Mouse (Mus musculus) MEL-GATA-1-ER (cell line): ENCODE data around the gene Hps4.

Source experiments
- DNase-seq: peaks from one replicate; pipeline ENCODE4 v3.0.0-alpha.2; 2012; ENCODE audit warnings: low read depth; ENCODE audit errors: extremely low read depth

The Hps4 gene

DNA sequence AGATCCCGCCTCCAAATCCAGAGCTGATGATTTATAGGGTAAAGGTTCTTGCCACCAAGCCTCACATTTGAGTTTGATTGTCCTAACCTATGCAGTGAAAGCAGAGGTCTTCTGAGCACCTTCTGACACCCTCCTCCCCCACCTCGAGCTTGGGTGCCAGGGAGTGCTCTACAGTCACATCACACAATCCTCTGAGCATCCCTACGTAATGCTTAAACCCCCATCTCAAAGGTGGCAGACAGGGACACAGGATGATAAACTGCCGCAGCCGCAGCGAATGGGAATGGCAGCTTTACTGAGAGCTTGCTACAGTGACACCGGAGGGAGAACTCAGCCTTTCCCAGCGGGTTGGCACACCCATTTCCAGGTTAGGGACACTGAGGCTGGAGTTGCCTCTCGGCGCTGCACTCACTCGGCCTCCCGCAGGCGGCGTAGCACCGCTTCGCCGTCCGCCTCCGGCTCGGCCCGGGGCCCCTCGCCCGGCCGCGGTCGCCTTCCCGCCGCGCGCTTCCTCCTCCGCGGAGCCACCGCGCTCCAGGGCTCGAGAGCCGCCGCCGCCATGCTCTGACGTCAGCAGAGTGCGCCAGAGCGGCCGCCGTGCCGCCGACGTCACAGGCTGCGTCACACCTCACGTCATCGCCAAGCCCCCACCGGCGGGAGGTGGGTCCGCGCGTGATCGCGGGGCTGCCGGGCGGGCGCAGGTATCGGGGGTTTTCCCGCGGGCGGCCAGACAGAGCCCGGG, at the start of gene Hps4, which contains the start of gene Srrd:
Gene Hps4, plus strand, starts transcription at position 621 of the 742 bp plus-strand sequence.
Gene Srrd, minus strand, starts transcription at position 578 of the 742 bp plus-strand sequence.
- DNase-seq: no peak

DNA sequence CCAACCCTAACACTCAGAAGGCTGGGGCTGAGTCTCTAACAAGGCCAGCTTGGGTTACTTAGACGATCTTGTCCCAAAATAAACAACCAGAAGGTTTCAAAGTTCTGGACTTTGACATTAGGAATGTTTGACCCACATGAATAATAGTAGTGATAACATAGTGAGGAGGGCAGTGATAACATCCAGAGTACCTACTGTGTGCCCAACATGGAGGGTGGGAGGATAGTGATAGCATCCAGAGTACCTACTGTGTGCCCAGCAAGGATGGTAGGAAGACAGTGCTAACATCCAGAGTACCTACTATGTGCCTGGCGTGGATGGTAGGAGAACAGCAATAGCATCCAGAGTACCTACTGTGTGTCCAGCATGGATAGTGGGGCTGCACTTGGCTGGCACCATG, 49.1 kb upstream of the Hps4 start:
- DNase-seq: no peak

DNA sequence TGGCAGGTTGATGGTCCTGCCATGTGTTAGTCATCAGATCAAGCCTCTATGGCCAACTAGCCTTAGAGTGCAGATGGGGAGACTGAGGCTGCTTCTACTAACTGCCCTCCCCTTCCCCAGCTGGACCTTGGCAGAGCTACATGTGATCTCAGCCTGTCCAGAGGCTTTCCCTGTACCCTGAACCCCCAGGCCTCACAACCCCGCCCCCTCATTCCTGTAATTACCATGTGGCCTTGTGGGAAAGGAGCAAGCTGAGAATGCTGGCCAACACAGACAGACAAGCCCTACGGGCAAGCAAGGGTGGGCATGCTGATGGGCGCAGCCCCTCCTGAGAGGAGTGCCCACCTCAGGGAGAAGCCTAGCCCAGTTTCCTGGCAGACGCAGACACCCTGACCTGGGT, 48.2 kb upstream of the Hps4 start:
- DNase-seq: no peak

DNA sequence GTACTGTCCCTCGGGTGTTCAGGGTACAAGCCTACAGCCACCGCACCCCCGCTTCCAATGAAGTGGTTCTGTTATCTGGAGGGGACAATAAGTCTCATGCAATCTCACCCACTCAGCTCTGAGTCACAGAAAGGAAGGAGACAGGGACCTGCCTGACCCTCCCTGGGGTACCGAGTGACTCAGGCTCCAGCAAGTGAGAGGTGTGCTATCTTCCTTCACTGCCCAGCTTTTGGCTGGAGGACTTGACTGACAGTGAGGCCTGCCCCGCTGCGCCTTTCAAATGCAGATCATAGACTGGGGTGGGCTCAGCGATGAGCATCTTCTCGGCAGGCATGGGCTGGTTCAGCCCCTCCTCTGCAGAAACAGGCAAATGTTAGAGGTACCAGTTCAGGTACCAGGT, 47.7 kb upstream of the Hps4 start:
- no peak for DNase-seq

DNA sequence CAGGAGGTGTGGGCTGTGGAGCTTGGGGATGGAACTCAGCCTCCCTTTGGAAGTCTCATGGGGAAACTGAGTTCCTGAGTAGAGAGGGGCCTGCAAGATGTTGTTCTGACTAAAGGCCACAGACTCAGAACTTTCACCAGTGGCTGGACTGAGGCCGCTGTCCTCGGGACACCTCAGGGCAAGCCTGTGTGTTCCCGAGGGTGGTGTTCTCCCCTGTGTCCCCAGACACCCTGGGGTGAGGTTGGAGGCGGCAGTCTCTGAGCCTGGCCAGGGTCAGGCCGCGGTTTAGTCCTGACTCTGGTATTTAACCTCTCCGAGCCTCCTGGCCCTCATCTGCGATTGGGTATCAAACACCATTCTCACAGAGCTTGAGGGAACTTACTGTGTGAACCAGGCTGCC, 47.3 kb upstream of the Hps4 start:
- no peak for DNase-seq

DNA sequence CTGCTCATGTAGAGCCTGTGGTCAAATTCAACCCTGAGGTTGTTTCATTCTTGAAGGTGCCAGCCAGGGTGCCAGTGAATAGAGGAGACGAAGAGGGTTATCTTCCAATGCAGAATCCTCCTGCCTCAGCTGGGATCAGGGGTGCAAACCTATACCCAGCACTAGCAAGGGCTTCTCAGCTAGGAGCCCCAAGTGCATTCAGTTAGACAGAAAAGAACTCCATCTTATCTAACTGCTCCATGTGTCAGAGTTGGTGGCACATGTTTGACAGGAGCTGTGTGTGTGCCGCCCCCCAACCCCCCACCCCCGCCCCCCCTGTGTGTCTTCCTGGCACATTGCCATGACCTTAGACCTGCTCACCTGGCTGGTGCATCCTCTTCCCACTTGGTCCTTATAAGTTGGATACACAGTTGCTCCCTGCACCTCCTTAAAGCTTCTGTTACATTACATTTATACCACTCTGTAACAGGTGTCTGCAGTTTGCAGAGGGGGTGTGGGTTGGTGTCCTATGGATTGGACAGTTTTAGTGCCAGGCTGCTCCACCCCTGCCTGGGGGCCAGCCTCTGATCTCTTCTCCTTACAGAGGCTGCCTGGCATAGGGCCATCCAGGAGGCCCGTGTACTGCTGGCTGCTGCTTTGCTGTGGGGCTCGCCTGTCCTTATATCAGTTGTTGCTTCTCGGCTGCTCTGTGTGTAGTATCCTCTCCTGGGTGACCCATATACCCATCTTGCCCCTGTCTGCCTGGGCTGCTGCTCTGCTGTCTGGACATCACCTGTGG, 46.3 kb upstream of the Hps4 start:
- DNase-seq: peak; percentile 29

DNA sequence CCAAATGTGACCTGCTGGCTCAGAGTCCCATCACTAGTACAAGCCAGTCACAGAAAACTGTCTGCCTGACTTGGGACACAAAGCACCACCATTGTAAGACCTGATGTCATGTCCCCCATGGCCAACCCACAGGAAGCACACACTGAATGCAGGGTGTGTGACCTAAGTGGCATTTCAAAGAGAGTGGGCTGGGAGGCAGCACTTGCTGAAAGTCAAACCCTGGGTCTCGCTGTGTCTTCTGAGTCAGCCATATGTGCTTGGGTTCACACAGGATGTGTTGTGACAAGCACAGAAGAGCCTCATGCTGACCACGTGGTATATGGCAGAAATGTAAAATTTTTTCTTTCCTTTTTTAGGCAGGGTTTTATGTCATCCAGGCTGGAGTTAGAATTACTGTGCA, 45.6 kb upstream of the Hps4 start:
- no peak for DNase-seq

DNA sequence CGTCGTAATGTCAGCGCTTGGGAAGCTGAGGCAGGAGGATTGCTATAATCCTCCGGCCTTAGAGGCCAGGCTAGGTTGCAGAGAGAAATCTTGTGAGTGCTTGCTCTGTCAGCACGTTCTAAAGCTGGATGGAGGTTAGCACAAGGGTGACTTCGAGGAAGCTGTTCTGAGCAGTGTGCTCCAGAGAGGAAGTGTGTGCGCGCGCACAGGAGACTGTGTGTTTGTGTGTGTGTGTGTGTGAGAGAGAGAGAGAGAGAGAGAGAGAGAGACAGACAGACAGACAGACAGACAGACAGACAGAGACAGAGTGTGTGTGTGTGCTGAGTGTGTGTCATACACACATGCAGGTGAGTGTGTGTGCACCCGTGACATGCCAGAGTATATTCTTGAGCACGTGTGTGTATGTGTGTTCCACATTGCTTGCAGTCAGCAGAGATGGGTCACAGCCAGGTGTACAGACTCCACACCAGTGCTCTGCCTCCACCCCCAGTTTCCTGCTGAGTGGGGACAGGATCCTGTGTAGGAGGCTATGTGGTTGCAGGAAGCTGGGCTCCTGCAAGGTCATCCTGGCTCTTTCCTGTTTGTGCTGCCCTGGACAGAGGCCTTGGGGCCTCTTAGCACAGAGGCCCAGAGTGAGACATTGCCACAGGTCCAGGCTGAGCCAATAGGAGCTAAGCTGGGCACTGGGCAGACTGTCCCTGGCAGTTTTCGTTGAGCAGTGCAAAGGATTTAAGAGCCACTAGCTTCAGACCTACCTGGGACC, 44.5 kb upstream of the Hps4 start:
- no peak for DNase-seq

DNA sequence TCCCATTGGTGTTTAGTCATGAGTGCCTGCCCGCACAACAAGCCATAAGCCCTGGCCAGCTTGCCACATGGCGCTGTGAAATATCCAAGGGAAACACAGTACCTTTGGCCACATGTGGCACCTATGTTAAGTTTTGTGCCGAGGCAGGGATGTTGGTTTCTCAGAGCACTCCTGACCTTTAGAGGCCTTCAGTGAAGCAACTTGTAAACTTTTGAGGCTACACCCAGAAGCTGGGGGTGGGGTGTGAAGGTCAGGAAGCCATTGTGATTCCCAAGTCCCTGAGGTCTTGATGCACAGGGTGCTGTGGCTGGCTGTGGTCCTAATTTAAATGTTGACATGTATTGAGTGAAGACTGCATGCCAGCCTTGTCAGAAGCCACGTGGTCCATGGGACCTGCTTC, 43.5 kb upstream of the Hps4 start:
- no peak for DNase-seq

DNA sequence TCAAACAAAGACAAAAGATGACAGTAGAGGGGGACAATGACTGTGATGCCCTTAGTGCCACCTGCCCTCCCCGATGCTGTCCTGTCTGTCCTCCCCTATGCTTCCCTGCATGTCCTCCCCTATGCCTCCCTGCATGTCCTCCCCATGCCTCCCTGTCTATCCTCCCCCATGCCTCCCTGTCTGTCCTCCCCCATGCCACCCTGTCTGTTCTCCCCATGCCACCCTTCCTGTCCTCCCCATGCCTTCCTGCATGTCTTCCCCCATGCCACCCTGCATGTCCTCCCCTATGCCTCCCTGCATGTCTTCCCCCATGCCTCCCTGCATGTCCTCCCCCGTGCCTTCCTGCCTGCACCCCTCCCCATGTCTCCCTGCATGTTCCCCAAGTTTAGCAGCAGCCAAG, 42.8 kb upstream of the Hps4 start:
- DNase-seq: no peak

DNA sequence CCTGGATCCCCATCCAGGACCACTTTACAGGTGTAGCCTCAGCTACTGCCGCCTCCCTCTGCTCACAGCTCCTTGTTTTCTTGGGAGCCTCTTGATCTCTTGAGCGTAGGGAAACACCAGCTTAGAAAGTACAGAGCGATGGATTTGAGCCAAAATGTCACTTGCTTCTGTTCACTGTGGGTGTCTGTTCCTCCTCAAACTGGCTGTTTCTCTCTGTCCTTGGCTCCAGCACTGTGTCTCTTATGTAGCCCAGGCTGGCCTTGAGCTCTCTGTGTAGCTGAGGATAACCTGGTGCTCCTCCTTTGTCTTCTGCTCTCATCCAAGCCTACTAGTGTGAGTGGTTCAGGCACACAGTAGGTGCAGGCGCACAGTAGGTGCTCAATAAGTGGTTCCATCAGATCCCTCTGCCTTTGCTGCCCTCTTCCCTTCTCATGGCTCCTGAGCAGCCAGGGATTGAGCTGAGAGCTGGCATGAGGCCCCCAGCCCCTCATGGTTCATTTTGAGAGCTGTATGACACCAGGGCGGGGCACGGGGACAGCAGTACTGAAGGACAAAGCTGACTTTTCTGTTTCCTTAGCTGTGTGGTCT, 42.1 kb upstream of the Hps4 start:
- DNase-seq: no peak

DNA sequence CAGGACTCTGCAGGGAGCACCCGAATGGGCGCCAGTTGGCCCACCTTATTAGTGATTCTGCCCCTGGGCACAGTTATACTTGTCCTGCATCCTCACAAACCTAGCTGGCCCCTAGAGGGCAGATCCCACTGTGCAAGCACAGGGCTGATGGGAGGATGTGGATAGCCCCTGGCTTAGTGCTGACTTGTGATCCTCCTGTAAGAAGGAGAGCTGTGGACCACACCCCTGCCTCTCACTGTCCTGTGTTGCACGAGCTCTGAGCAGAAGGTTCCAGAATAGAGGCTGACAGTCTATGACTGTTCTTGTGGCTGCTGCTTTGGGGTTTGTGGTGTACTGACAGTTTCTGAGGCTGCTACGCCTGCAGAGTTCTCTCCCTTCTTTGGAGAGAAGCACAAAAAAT, 41.2 kb upstream of the Hps4 start:
- DNase-seq: no peak

DNA sequence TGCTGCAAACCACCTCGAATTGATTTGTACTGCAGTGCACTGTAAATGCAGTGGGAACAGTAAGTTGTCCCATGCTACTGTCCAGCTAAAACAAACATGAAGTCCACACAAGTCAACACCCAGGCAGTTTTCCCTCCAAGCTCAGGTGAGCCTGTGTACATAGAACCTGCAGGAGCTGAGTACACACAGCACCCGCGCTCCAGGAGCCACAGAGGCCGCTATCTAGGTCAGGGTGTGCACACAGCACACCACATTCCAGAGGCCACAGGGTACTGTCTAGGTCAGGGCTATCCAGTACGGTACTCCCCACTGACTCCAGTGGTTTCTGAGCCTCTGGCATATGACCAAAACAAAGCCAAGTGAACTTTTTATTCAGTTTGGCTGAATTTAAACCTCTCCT, 40.6 kb upstream of the Hps4 start:
- DNase-seq: no peak

DNA sequence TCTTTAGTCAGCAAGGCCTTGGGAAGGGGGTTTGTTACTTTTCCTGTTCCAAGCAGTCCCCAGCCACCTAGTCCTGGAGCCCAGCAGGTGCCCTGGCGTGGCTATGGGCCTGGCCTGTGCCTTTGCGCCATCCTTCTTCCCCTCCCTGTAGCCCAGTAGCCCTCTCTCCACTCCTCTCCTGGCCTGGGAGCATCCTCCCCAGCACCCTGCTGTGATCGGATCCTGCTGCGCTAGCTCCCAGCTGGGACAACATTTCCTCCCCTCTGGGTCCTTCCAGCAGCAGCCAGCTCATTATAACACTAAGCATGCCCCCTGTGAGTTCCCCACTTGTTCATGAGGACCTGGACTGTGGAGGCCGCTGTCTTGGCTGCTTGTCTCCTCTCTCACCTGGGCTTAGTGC, 37.0 kb upstream of the Hps4 start:
- no peak for DNase-seq

DNA sequence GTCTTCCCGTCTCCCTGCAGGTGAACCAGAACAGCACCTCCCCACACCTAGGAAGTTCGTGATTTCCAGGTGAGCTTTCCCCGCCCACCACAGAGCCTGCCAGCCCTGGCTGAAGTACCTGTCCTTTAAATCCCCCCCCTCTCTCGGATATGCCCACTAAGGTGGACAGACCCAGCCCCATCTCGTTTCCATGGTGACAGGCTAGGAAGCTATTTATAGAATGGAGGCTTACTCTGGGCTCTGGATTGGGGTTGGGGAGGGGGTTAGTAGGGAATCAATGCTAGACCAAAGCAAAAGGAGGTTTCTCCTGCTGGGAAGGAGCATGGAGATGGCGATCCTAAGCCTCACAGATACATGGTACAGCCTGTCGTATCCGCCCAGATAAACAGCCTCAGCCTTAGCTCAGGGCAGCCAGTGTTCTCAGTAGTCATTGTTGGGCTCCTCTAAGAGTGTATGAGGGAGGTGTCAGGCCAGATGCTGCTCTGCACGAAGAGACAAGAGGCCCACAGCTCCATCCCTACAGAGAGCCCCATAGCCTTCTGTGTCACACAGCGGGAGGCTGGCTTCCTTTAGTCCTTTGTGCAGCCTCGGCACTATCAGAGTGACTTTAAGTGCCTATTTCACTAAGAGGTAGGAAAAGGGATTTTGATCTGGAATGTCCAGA, 29.5 kb upstream of the Hps4 start:
- no peak for DNase-seq

DNA sequence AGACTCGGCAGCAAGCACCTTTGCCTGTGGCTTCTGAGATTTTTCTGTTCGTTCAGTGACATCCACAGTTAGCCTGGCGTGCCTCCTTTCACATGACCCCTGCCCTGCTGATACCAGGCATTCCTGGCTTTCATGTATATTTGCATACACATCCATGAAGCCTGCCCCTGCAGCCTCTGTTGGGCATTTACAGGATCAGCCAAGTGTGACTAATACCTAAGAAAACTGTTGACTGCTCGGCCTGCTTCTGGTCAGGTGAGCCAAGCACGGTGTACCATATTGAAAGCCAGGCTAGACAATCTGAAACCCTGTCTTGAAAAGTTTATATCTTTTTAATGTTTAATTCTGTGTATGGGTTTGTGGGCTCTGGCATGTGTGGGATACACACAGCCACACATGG, 26.4 kb upstream of the Hps4 start:
- DNase-seq: no peak

DNA sequence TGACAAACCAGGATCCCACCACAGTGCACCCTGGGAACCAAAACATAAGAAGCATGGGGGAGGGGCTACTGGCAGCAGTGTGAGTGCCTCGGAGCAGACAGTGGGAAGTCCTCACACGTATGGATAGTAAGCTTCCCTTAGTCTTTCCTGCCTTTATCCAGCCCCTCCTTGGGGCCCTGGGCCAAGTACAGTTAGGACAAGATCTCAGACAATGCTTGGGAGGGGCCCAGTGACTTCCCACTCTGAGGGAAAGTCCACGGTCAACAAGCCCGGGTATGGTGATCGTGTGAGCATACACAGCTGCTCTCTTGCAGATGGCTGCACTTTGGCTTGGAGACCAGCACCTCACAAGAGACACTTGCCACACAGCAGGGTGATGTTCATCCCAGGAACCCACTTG, 25.6 kb upstream of the Hps4 start:
- DNase-seq: no peak

DNA sequence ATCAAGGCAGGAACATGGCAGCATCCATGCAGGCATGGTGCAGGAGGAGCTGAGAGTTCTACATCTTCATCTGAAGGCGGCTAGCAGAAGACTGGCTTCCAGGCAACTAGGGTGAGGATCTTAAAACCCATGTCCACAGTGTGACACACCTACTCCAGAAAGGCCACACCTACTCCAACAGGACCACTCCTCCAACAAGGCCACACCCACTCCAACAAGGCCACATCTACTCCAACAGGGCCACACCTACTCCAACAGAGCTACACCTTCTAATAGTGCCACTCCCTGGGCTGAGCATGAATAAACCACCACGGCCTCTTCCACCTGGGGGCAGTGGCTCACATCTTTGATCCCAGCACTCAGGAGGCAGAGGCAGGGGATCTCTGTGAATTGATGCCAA, 23.5 kb upstream of the Hps4 start:
- DNase-seq: peak; percentile 44

DNA sequence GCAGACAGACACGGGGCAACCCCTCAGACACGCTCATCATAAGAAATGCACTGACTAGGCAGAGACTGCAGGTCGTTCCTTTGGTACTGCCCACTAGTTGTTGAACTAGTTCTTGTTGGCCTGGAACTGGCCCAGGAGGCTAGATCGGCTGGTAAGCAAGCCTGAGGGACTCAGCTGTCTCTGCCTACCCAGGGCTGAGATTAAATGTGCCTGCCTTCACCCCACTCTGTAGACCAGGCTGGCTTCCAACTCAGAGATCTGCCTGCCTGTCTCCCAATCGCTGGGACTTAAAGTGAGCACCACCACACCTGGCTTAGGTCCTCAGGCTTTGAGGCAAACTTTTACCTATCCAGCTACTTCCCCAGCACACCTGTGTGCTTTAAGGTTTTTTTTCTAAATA, 22.5 kb upstream of the Hps4 start:
- DNase-seq: no peak

DNA sequence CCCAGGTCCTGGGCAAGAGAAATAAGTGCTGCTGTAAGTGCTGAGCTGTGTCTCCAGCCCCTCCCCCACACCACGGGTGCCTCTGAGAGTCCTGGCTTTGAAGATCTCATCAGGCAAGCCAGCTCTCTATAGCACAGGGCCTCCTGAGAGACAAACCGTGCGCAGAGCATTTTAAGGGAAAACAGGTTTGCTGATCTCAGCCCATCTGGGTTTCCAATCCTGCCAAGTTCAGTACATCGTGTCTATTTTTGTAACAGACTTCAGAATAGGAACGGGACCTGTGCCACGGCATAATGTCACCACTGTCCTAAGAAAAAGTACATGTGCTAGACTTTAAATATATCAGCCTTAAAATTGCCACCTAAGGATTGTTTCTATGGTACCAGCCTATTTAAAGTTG, 21.9 kb upstream of the Hps4 start:
- no peak for DNase-seq

DNA sequence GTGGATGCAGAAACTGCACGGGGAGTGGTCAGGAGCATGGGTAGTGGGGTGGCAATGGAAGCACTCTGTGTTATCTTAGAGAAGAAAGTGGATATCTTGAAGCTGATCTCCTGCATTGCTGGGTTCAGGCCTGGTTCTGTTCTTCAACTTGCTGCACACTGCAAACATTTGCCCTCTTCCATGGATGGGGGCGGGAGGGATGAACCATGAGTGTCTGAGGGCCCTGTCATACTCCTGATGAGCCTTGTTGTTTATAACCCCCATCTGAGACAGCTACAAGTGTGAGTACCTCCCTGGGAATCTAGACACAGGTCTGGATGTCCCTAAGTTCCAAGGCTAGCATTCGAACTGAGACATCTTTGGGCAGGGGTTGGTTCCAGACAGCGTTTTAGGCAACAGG, 21.5 kb upstream of the Hps4 start:
- DNase-seq: no peak
